Mouse (Mus musculus): Measurements from ENCODE around the gene Nol10. TPM values are rescaled to one million over a fixed set of nuclear protein-coding genes. Genes with fewer than 3 reads are reported as not detected.
A peak's percentile ranks its signal among the peaks of the same experiment; 100 is the strongest.

The Nol10 gene
- total and polyA plus RNA-seq, 3 experiments: 2.7 to 8.1 (median 8.0) TPM

GRCm38 (mm10) chr12:17369551-17370325, 21.5 kb downstream of the Nol10 start:
- TF ChIP-seq POLR2A (IDR thresholded peaks at IDR 0.05; ENCODE audit: insufficient read depth, low read depth, low read length): no peak
- TF ChIP-seq CTCF (IDR thresholded peaks at IDR 0.05): no peak
- TF ChIP-seq EP300 (IDR thresholded peaks at IDR 0.05; ENCODE audit: insufficient read depth, low read depth, low read length): no peak
- Histone ChIP-seq H3K4me1 (ENCODE audit: control insufficient read depth, insufficient read depth, low read length) (no peaks in the 10 kb centered on the region), H3K36me3 (ENCODE audit: control insufficient read depth, insufficient read depth, low read length) (no peaks in the 10 kb centered on the region), H3K27me3 (ENCODE audit: control insufficient read depth, insufficient read depth, low read length) (no peaks in the 10 kb centered on the region), H3K27ac (no peak overlapping the region), H3K4me3 (no peak overlapping the region), H3K79me2 (replicated peaks; ENCODE audit: control insufficient read depth, insufficient read depth, low read length) (no peaks in the 10 kb centered on the region), H3K9ac (ENCODE audit: low read depth, low read length) (no peak overlapping the region)
- WGBS: 87% methylated on average over 7 of the region's 7 CpGs
- DNase-seq: no peak
- intact Hi-C loops (cut with DNase I): loop anchor here (5.0 kb wide), 3 partner anchors 73 to 428 kb away; no protein-coding TSS in a partner anchor

GRCm38 (mm10) chr12:17371589-17372235, 23.5 kb downstream of the Nol10 start:
- Histone ChIP-seq H3K27me3 (ENCODE audit: control insufficient read depth, insufficient read depth, low read length) (no peaks in the 10 kb centered on the region), H3K4me1 (ENCODE audit: control insufficient read depth, insufficient read depth, low read length) (no peaks in the 10 kb centered on the region), H3K27ac (no peak overlapping the region), H3K4me3 (no peak overlapping the region), H3K9ac (ENCODE audit: low read depth, low read length) (no peak overlapping the region), H3K79me2 (replicated peaks; ENCODE audit: control insufficient read depth, insufficient read depth, low read length) (no peaks in the 10 kb centered on the region), H3K36me3 (ENCODE audit: control insufficient read depth, insufficient read depth, low read length) (no peaks in the 10 kb centered on the region)
- DNase-seq: no peak
- TF ChIP-seq POLR2A (IDR thresholded peaks at IDR 0.05; ENCODE audit: insufficient read depth, low read depth, low read length) (no peak), EP300 (IDR thresholded peaks at IDR 0.05; ENCODE audit: insufficient read depth, low read depth, low read length) (no peak), CTCF (IDR thresholded peaks at IDR 0.05) (peak; percentile 56)
- intact Hi-C loops (cut with DNase I): no loop called here
- 90% methylated on average over 8 of the region's 8 CpGs for WGBS

- no peak overlapping the region for H3K27ac ChIP-seq
- H3K79me2 ChIP-seq (replicated peaks; ENCODE audit: control insufficient read depth, insufficient read depth, low read length): no peaks in the 10 kb centered on the region
- intact Hi-C loops (cut with DNase I): no loop called here
- TF ChIP-seq CTCF (IDR thresholded peaks at IDR 0.05) (no peak), EP300 (IDR thresholded peaks at IDR 0.05; ENCODE audit: insufficient read depth, low read depth, low read length) (no peak), POLR2A (IDR thresholded peaks at IDR 0.05; ENCODE audit: insufficient read depth, low read depth, low read length) (no peak)
- no peak overlapping the region for H3K4me3 ChIP-seq
- WGBS: 80% methylated on average over 3 of the region's 3 CpGs
- H3K9ac ChIP-seq (ENCODE audit: low read depth, low read length): no peak overlapping the region
- no peak for DNase-seq
- no peaks in the 10 kb centered on the region for H3K4me1 ChIP-seq (ENCODE audit: control insufficient read depth, insufficient read depth, low read length)
- no peaks in the 10 kb centered on the region for H3K36me3 ChIP-seq (ENCODE audit: control insufficient read depth, insufficient read depth, low read length)
- H3K27me3 ChIP-seq (ENCODE audit: control insufficient read depth, insufficient read depth, low read length): no peaks in the 10 kb centered on the region
These were observed 24.4 kb downstream of the Nol10 start for GRCm38 (mm10) chr12:17372696-17373095.

- Histone ChIP-seq H3K27me3 (ENCODE audit: control insufficient read depth, insufficient read depth, low read length) (no peaks in the 10 kb centered on the region), H3K9ac (ENCODE audit: low read depth, low read length) (no peak overlapping the region), H3K4me1 (ENCODE audit: control insufficient read depth, insufficient read depth, low read length) (no peaks in the 10 kb centered on the region), H3K79me2 (replicated peaks; ENCODE audit: control insufficient read depth, insufficient read depth, low read length) (no peaks in the 10 kb centered on the region), H3K4me3 (no peak overlapping the region), H3K27ac (no peak overlapping the region), H3K36me3 (ENCODE audit: control insufficient read depth, insufficient read depth, low read length) (no peaks in the 10 kb centered on the region)
- TF ChIP-seq EP300 (IDR thresholded peaks at IDR 0.05; ENCODE audit: insufficient read depth, low read depth, low read length) (no peak), POLR2A (IDR thresholded peaks at IDR 0.05; ENCODE audit: insufficient read depth, low read depth, low read length) (no peak), CTCF (IDR thresholded peaks at IDR 0.05) (no peak)
- intact Hi-C loops (cut with DNase I): no loop called here
- WGBS: 98% methylated on average over 5 of the region's 5 CpGs
- no peak for DNase-seq
These were observed 25.3 kb downstream of the Nol10 start for GRCm38 (mm10) chr12:17373470-17373975.

GRCm38 (mm10) chr12:17375243-17375642, 27.0 kb downstream of the Nol10 start:
- no peaks in the 10 kb centered on the region for H3K36me3 ChIP-seq (ENCODE audit: control insufficient read depth, insufficient read depth, low read length)
- no peaks in the 10 kb centered on the region for H3K27me3 ChIP-seq (ENCODE audit: control insufficient read depth, insufficient read depth, low read length)
- no peaks in the 10 kb centered on the region for H3K79me2 ChIP-seq (replicated peaks; ENCODE audit: control insufficient read depth, insufficient read depth, low read length)
- no peaks in the 10 kb centered on the region for H3K4me1 ChIP-seq (ENCODE audit: control insufficient read depth, insufficient read depth, low read length)
- no peak for DNase-seq
- 91% methylated on average over 4 of the region's 4 CpGs for WGBS
- intact Hi-C loops (cut with DNase I): no loop called here
- no peak overlapping the region for H3K4me3 ChIP-seq
- no peak overlapping the region for H3K27ac ChIP-seq
- TF ChIP-seq CTCF (IDR thresholded peaks at IDR 0.05): no peak
- H3K9ac ChIP-seq (ENCODE audit: low read depth, low read length): no peak overlapping the region

GRCm38 (mm10) chr12:17376521-17376920, 28.3 kb downstream of the Nol10 start:
- WGBS: 89% methylated on average over 6 of the region's 6 CpGs
- intact Hi-C loops (cut with DNase I): no loop called here
- Histone ChIP-seq H3K4me3 (no peak overlapping the region), H3K27ac (no peak overlapping the region), H3K36me3 (ENCODE audit: control insufficient read depth, insufficient read depth, low read length) (no peaks in the 10 kb centered on the region), H3K4me1 (ENCODE audit: control insufficient read depth, insufficient read depth, low read length) (no peaks in the 10 kb centered on the region), H3K27me3 (ENCODE audit: control insufficient read depth, insufficient read depth, low read length) (no peaks in the 10 kb centered on the region), H3K79me2 (replicated peaks; ENCODE audit: control insufficient read depth, insufficient read depth, low read length) (no peaks in the 10 kb centered on the region), H3K9ac (ENCODE audit: low read depth, low read length) (no peak overlapping the region)
- no peak for TF ChIP-seq EP300 (IDR thresholded peaks at IDR 0.05; ENCODE audit: insufficient read depth, low read depth, low read length)
- no peak for TF ChIP-seq POLR2A (IDR thresholded peaks at IDR 0.05; ENCODE audit: insufficient read depth, low read depth, low read length)
- TF ChIP-seq CTCF (IDR thresholded peaks at IDR 0.05): no peak
- no peak for DNase-seq
